Mouse (Mus musculus): ENCODE data around the gene Acbd4. TPM values are rescaled to one million over a fixed set of nuclear protein-coding genes. Genes with fewer than 3 reads are reported as not detected.

Gene Acbd4
- polyA plus RNA-seq, 1 experiment from 2014 or later = 17.0 TPM

DNA sequence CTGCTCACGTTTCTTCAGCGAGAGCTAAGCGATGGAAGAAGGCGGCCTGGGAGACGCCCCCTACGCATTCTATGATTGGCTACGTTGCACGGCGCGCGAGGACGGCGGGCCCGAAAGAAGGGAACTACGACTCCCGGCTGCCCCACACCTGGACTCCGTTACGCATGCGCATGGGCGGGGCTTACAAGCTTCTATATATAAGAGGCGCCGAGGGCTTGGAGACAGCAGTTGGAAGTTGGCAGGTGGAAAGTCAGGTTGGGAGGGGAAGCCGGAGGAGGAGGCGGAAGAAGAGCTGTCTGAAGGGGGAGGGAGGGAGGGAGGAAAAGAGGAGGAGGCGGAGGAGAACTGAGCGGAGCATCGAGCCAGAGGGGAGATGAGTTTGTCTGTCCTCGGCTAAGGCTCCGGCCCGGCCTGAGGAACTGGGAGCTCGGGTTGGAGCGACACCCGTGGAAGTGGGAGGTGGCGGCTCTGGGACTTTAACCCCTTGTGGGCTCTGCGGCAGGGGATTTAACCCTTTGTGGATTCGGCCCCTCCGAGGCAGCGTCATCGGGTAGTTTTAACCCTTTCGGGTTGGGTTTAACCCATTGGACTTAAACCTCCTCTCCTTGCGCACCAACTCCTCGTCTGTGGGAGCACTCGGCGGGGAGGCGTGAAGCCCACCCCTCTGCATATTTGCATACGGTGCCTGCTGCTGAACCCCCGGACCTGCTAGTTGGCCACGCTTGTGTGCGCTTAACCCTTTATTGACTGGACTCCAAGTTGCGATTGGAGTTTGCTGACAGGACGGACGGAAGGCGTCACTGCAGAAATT is 14.7 kb downstream of the Acbd4 start, which contains the start of gene Hexim1:
TSS of gene Hexim1 (plus strand) at position 224 of the 811 bp plus-strand sequence.
- ATAC-seq = peak; percentile 97
- Histone ChIP-seq H3K36me3 (ENCODE audit: control insufficient read depth, insufficient read depth) (no peaks in the 10 kb centered on the region), H3K9me3 (ENCODE audit: control insufficient read depth, low read length) (no peaks in the 10 kb centered on the region), H3K27ac (ENCODE audit: low read length) (peak within 1 kb of the TSS; percentile 97), H3K4me2 (ENCODE audit: low read length) (peak within 1 kb of the TSS; percentile 82), H3K4me3 (replicated peaks; ENCODE audit: low read length) (peak within 1 kb of the TSS; percentile 73), H3K9ac (replicated peaks; ENCODE audit: low read depth, low read length) (peak within 1 kb of the TSS; percentile 89), H3K27me3 (replicated peaks; ENCODE audit: control insufficient read depth, insufficient read depth, low read length) (peaks cover 16% of the 10 kb centered on the region), H3K4me1 (replicated peaks; ENCODE audit: control insufficient read depth, insufficient read depth, low read length) (peaks cover 43% of the 10 kb centered on the region)
- under 1% methylated on average over 52 of the region's 53 CpGs for WGBS

DNA sequence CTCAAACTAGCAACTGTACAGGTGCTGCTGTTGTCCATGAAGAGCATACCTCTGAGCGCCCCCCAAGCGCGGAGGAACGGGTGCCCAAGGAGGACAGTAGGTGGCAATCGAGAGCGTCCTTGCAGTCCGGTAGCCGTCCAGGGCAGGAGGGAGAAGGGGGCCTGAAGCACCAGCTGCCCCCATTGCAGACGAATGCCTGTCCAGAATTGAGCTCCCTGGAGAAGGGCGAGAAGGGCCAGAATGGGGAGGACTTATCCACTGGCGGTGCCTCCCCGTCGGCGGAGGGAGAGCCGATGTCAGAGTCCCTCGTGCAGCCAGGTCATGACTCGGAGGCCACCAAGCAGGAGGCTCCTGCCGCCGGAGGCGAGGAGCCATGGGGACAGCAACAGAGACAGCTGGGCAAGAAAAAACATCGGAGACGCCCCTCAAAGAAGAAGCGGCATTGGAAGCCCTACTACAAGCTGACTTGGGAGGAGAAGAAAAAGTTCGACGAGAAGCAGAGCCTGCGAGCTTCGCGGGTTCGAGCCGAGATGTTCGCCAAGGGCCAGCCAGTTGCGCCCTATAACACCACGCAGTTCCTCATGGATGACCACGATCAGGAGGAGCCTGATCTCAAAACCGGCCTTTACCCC is 15.6 kb downstream of the Acbd4 start:
- Histone ChIP-seq H3K27me3 (replicated peaks; ENCODE audit: control insufficient read depth, insufficient read depth, low read length) (peaks cover 10% of the 10 kb centered on the region), H3K36me3 (ENCODE audit: control insufficient read depth, insufficient read depth) (no peaks in the 10 kb centered on the region), H3K4me1 (replicated peaks; ENCODE audit: control insufficient read depth, insufficient read depth, low read length) (peaks cover 35% of the 10 kb centered on the region), H3K27ac (ENCODE audit: low read length) (peak overlapping the region; percentile 96), H3K4me3 (replicated peaks; ENCODE audit: low read length) (peak overlapping the region; percentile 73), H3K4me2 (ENCODE audit: low read length) (peak overlapping the region; percentile 82), H3K9ac (replicated peaks; ENCODE audit: low read depth, low read length) (peak overlapping the region; percentile 69), H3K9me3 (ENCODE audit: control insufficient read depth, low read length) (no peaks in the 10 kb centered on the region)
- under 1% methylated on average over 35 of the region's 35 CpGs for WGBS
- ATAC-seq = peak; percentile 8; the same call in 1 of the 2 replicates

DNA sequence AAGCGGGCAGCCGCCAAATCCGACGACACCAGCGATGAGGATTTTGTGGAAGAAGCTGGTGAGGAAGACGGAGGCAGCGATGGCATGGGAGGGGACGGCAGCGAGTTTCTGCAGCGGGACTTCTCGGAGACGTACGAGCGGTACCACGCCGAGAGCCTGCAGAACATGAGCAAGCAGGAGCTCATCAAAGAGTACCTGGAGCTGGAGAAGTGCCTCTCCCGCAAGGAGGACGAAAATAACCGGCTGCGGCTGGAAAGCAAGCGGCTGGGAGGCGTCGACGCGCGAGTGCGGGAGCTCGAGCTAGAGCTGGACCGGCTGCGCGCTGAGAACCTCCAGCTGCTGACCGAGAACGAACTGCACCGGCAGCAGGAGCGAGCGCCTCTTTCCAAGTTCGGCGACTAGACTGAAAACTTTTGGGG is 16.1 kb downstream of the Acbd4 start:
- WGBS = under 1% methylated on average over 38 of the region's 38 CpGs
- peak overlapping the region; percentile 82 for H3K4me2 ChIP-seq (ENCODE audit: low read length)
- ATAC-seq = no peak
- H3K4me1 ChIP-seq (replicated peaks; ENCODE audit: control insufficient read depth, insufficient read depth, low read length) = peaks cover 31% of the 10 kb centered on the region
- peaks cover 6% of the 10 kb centered on the region for H3K27me3 ChIP-seq (replicated peaks; ENCODE audit: control insufficient read depth, insufficient read depth, low read length)
- peak overlapping the region; percentile 73 for H3K4me3 ChIP-seq (replicated peaks; ENCODE audit: low read length)
- peak overlapping the region; percentile 69 for H3K9ac ChIP-seq (replicated peaks; ENCODE audit: low read depth, low read length)
- H3K36me3 ChIP-seq (ENCODE audit: control insufficient read depth, insufficient read depth) = no peaks in the 10 kb centered on the region
- H3K9me3 ChIP-seq (ENCODE audit: control insufficient read depth, low read length) = no peaks in the 10 kb centered on the region
- H3K27ac ChIP-seq (ENCODE audit: low read length) = no peak overlapping the region

DNA sequence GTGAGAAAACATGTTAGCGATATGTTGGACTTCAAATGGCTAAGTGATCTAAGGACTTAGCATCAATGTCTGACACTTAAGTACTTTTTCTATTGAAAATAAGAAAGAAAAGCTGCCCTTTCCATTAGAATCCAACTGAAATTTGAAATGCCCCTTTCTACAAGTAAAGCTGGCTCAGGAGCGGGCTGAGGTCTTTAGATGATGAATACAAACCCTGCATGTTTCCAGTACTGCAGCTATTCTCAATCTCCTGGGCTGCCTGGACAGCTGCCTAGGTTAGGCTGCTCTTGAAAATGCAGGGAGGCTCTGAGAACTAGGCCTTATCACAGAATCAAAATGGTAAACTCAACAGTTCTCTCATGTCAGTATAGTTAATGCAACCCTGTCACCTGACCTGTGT is 17.4 kb downstream of the Acbd4 start:
- Histone ChIP-seq H3K36me3 (ENCODE audit: control insufficient read depth, insufficient read depth) (no peaks in the 10 kb centered on the region), H3K27ac (ENCODE audit: low read length) (no peak overlapping the region), H3K4me3 (replicated peaks; ENCODE audit: low read length) (no peak overlapping the region), H3K27me3 (replicated peaks; ENCODE audit: control insufficient read depth, insufficient read depth, low read length) (no peaks in the 10 kb centered on the region; the same call in 1 of the 2 replicates), H3K9ac (replicated peaks; ENCODE audit: low read depth, low read length) (no peak overlapping the region), H3K9me3 (ENCODE audit: control insufficient read depth, low read length) (no peaks in the 10 kb centered on the region), H3K4me1 (replicated peaks; ENCODE audit: control insufficient read depth, insufficient read depth, low read length) (peaks cover 31% of the 10 kb centered on the region), H3K4me2 (ENCODE audit: low read length) (peak overlapping the region; percentile 82)
- WGBS = 71% methylated on average over 2 of the region's 2 CpGs
- ATAC-seq = no peak

DNA sequence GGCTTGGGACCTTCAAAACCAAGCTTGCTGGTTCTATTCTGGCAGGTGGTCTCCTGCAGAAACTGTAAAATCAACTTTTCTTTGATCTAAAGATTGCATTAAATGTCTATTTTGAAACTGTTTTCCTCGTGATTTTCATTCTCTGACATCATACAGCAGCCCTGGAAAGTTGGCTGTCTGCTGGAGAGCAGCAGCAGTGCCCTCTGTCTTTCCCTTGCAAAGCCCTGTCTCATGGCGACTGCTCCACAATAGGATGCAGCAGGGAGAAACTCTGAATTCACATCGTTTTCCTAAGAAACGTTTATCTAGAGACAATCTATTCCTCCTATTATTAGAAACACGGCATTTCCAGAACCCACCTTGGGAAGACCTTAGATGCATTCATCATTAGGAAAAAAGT is 18.1 kb downstream of the Acbd4 start:
- no peak for ATAC-seq
- Histone ChIP-seq H3K27ac (ENCODE audit: low read length) (no peak overlapping the region), H3K4me1 (replicated peaks; ENCODE audit: control insufficient read depth, insufficient read depth, low read length) (peaks cover 28% of the 10 kb centered on the region), H3K4me3 (replicated peaks; ENCODE audit: low read length) (no peak overlapping the region), H3K9ac (replicated peaks; ENCODE audit: low read depth, low read length) (no peak overlapping the region), H3K27me3 (replicated peaks; ENCODE audit: control insufficient read depth, insufficient read depth, low read length) (no peaks in the 10 kb centered on the region), H3K4me2 (ENCODE audit: low read length) (no peak overlapping the region), H3K36me3 (ENCODE audit: control insufficient read depth, insufficient read depth) (no peaks in the 10 kb centered on the region), H3K9me3 (ENCODE audit: control insufficient read depth, low read length) (no peaks in the 10 kb centered on the region)
- 54% methylated on average over 5 of the region's 5 CpGs for WGBS

DNA sequence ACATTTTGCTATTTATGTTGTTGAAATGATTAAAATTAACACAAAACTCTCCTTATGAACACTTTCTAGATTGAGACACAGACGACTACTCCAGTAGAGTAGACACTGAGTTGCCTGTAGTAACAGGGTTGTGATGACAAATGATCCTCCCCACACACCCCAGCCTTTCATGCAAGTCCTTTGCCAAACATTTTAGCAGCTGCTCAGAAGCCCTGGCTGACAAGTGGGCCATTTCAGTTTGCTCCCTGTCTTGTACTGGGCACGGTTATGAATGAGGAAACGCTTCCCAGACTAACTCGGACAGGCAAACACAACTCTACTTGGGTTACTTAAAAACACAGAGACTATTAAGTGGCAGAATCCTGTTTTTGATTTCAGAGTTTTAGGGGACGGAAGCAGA is 18.8 kb downstream of the Acbd4 start:
- Histone ChIP-seq H3K27ac (ENCODE audit: low read length) (no peak overlapping the region), H3K4me1 (replicated peaks; ENCODE audit: control insufficient read depth, insufficient read depth, low read length) (peaks cover 24% of the 10 kb centered on the region), H3K4me3 (replicated peaks; ENCODE audit: low read length) (no peak overlapping the region), H3K9ac (replicated peaks; ENCODE audit: low read depth, low read length) (no peak overlapping the region), H3K36me3 (ENCODE audit: control insufficient read depth, insufficient read depth) (no peaks in the 10 kb centered on the region), H3K27me3 (replicated peaks; ENCODE audit: control insufficient read depth, insufficient read depth, low read length) (no peaks in the 10 kb centered on the region), H3K9me3 (ENCODE audit: control insufficient read depth, low read length) (no peaks in the 10 kb centered on the region), H3K4me2 (ENCODE audit: low read length) (no peak overlapping the region)
- ATAC-seq = no peak
- 55% methylated on average over 5 of the region's 5 CpGs for WGBS

DNA sequence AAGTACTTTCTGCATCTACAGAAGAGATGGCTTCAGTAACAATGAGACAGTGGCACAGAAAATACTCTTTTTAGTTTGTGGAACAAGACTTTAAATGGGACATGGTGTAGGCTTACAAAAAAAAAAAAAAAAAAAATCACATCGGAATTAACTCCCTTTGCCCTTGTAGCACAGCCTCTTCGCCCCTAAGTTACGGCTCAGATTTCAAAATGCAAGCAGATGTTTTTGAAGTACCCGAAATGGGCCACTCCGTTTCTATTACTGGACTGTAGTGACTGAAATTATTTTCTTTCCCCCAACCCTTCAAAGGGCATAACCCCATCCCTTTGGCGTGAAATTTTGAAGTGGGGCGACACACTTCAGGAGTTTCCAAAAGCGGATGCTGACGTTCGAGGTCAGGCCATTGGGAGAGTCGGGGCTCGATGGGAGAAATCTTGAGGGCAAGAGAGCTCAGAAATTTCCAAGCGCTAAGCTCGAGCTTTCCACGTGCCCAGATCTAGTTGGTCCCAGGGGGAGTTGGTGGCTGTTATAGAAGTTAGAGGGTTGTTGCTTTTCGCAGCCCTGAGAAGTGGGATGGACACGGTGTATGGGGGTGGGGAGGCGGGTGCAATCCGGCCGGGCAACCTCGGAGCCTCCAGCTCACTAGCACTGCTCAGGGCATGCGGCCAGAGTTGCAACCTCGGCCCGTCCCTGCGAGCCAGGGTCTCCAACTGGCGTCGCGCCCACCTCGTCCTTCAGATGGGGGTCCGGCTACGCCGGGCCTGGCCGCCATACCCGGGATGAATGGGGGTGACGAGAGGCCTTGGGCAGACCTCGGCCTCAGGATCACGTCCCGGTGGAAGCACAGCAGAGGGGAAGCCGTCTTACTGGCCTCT is 30.5 kb downstream of the Acbd4 start, which contains the start of gene Hexim2:
TSS of gene Hexim2 (plus strand) at position 729 of the 875 bp plus-strand sequence.
- Histone ChIP-seq H3K9ac (replicated peaks; ENCODE audit: low read depth, low read length) (peak within 1 kb of the TSS; percentile 98), H3K4me1 (replicated peaks; ENCODE audit: control insufficient read depth, insufficient read depth, low read length) (peaks cover 32% of the 10 kb centered on the region)
- ATAC-seq = peak; percentile 41

DNA sequence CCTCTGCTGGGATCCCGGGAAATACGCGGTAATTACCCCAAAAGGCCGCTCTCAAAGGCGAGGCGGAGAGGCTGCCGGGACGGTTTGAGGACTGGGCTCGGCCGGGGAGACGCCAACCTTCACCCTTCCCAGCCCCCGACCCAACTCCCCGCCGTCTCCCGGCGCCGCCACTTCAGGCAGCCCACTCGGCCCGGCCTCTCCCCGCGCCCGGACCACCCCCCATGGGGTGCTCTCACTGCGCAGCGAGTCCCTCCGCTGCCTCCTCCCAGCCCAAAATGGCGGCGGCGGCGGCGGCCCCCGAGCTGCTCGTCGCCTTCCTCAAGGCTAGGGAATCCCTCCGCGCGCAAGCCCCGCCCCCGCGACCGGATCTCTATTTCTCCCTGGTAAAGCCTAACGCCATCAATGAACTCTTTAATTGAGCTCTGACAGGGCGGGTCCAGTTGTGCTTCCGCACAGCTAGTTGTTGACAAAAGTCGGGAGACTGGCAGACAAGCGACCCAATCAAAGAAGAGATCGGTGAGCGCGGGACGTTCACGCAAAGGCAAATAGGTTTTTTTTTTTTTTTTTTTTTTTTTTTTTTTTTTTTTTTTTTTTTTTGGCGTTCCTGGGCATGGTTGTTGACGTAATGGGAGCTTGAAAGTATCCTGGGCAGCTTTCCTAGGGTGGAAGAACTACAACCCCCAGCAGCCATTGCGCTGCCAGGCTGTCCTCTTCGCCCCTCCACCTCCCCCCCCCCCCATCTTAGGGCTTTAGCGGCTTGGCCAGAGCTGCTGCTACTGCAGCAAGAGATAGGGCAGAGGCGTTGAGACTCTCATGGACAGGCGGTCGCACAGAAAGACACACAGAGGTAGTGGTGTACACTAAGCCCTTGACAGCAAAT is 31.3 kb downstream of the Acbd4 start:
- Histone ChIP-seq H3K9me3 (ENCODE audit: control insufficient read depth, low read length) (no peaks in the 10 kb centered on the region), H3K36me3 (ENCODE audit: control insufficient read depth, insufficient read depth) (no peaks in the 10 kb centered on the region), H3K27ac (ENCODE audit: low read length) (peak overlapping the region; percentile 97), H3K4me2 (ENCODE audit: low read length) (peak overlapping the region; percentile 97), H3K4me1 (replicated peaks; ENCODE audit: control insufficient read depth, insufficient read depth, low read length) (peaks cover 32% of the 10 kb centered on the region), H3K9ac (replicated peaks; ENCODE audit: low read depth, low read length) (peak overlapping the region; percentile 98), H3K27me3 (replicated peaks; ENCODE audit: control insufficient read depth, insufficient read depth, low read length) (no peaks in the 10 kb centered on the region), H3K4me3 (replicated peaks; ENCODE audit: low read length) (peak overlapping the region; percentile 94)
- WGBS = under 1% methylated on average over 57 of the region's 58 CpGs
- peak; percentile 96 for ATAC-seq

More for the DNA sequence above, 30.5 kb downstream of the Acbd4 start, which contains the start of gene Hexim2:
- peak within 1 kb of the TSS; percentile 97 for H3K4me2 ChIP-seq (ENCODE audit: low read length)
- no peaks in the 10 kb centered on the region for H3K9me3 ChIP-seq (ENCODE audit: control insufficient read depth, low read length)
- no peaks in the 10 kb centered on the region for H3K27me3 ChIP-seq (replicated peaks; ENCODE audit: control insufficient read depth, insufficient read depth, low read length)
- under 1% methylated on average over 39 of the region's 39 CpGs for WGBS
- peak within 1 kb of the TSS; percentile 94 for H3K4me3 ChIP-seq (replicated peaks; ENCODE audit: low read length)
- no peaks in the 10 kb centered on the region for H3K36me3 ChIP-seq (ENCODE audit: control insufficient read depth, insufficient read depth)
- H3K27ac ChIP-seq (ENCODE audit: low read length) = peak within 1 kb of the TSS; percentile 97

Data from forebrain, embryonic 16.5 days (tissue).